Mouse (Mus musculus): Measurements from ENCODE around the gene Brk1.

The Brk1 gene

DNA sequence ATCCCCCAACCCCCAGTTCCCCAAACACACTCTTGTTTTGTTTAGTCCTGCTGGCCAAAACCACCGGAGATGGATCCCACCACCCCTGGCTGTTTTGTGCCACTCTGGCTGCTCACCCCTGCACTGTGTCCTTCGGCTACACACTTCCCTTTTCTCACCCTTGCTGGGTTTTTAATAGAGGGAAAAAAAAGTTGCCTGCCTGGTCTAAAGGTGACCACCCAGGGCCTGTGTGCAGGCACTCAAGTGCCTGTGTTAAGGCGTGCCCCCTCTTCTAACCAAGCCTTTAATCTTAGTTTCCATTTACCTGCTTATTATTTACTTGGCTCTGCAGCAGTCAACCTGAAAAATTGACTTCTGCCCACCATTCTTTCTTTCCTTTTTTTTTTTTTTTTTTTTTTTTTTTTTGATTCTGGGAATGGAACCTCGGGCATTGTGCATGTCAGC lies 45.6 kb downstream of the Brk1 start:
- Histone ChIP-seq H3K9me3 (ENCODE audit: low read length) (no peaks in the 10 kb centered on the region), H3K27me3 (ENCODE audit: insufficient read depth, low read length) (no peaks in the 10 kb centered on the region), H3K4me1 (replicated peaks; ENCODE audit: low read depth, low read length) (peaks cover 58% of the 10 kb centered on the region), H3K4me3 (replicated peaks; ENCODE audit: low read length) (no peak overlapping the region), H3K36me3 (ENCODE audit: insufficient read depth, low read length) (no peaks in the 10 kb centered on the region)
- TF ChIP-seq NANOG (IDR thresholded peaks at IDR 0.05; ENCODE audit: borderline replicate concordance, low read length): no peak
- no peak for TF ChIP-seq CTCF (conservative IDR thresholded peaks at IDR 0.05; ENCODE audit: low read length)
- TF ChIP-seq POU5F1 (IDR thresholded peaks at IDR 0.05; ENCODE audit: borderline replicate concordance, low read length): no peak

DNA sequence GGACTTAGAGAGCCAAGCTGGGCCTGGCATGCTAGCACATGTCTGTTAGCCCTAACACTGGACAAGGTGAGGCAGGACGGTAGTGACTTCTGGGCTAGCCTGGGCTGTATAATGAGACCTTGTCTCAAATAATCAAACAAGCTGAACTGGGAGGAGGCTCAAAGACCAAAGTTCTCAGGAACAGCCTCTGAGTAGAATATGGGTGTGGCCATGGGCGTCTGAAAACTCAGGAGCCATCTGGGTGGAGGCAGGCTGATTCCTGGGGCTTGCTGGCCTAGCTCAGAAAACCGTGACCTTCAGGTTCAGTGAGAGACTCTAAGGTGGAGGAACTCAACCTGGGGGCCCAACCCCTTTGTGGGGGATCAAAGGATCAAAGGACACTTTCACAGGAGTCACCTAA lies 47.1 kb downstream of the Brk1 start:
- Histone ChIP-seq H3K27me3 (ENCODE audit: insufficient read depth, low read length) (no peaks in the 10 kb centered on the region), H3K9me3 (ENCODE audit: low read length) (no peaks in the 10 kb centered on the region), H3K4me1 (replicated peaks; ENCODE audit: low read depth, low read length) (peaks cover 65% of the 10 kb centered on the region), H3K4me3 (replicated peaks; ENCODE audit: low read length) (no peak overlapping the region), H3K36me3 (ENCODE audit: insufficient read depth, low read length) (no peaks in the 10 kb centered on the region)
- TF ChIP-seq CTCF (conservative IDR thresholded peaks at IDR 0.05; ENCODE audit: low read length) (no peak), POU5F1 (IDR thresholded peaks at IDR 0.05; ENCODE audit: borderline replicate concordance, low read length) (no peak), NANOG (IDR thresholded peaks at IDR 0.05; ENCODE audit: borderline replicate concordance, low read length) (no peak)

DNA sequence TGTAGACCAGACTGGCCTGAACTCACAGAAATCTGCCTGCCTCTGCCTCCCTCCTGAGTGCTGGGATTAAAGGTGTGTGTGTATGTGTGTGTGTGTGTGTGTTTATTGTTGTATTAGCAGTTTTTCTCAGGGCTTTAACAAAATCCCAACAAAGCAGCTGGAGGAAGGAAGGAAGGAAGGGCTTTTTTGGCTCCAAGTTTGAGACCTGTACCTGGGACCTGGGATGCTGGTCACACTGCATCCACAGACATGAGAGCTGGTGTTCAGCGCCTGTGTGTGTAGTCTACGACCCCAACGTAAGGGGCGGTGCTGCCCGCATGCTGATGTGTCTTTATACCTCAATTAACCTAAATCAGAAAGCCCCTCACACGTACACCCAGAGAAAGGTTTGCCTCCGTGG lies 49.0 kb downstream of the Brk1 start:
- TF ChIP-seq POU5F1 (IDR thresholded peaks at IDR 0.05; ENCODE audit: borderline replicate concordance, low read length) (no peak), NANOG (IDR thresholded peaks at IDR 0.05; ENCODE audit: borderline replicate concordance, low read length) (no peak), CTCF (conservative IDR thresholded peaks at IDR 0.05; ENCODE audit: low read length) (no peak)
- H3K4me1 ChIP-seq (replicated peaks; ENCODE audit: low read depth, low read length): peaks cover 82% of the 10 kb centered on the region
- H3K4me3 ChIP-seq (replicated peaks; ENCODE audit: low read length): 0 out of 2 replicates have a peak overlapping the region, but pooled peaks have one; percentile 20
- no peaks in the 10 kb centered on the region for H3K36me3 ChIP-seq (ENCODE audit: insufficient read depth, low read length)
- H3K27me3 ChIP-seq (ENCODE audit: insufficient read depth, low read length): no peaks in the 10 kb centered on the region
- no peaks in the 10 kb centered on the region for H3K9me3 ChIP-seq (ENCODE audit: low read length)

DNA sequence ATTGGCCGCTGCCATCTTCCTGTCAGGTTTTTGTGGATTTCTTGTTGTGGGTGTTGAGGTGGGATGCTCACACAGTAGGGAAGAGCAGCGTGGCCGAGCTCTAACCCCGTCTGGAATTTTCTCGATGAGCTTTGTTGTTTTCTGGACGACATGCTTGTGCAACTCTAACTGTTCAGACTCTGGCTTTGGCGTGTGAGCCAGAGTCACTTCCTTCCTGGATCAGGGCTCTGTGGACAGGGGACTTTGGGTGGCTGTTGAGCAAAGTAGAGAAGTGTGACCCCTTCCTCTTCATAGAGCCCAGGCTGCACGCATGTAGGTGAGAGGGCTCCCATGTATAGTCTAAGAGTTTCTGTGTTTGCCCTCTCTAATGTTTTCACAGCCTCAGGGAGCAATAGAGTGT lies 49.5 kb downstream of the Brk1 start:
- no peaks in the 10 kb centered on the region for H3K36me3 ChIP-seq (ENCODE audit: insufficient read depth, low read length)
- H3K4me1 ChIP-seq (replicated peaks; ENCODE audit: low read depth, low read length): peaks cover 86% of the 10 kb centered on the region
- TF ChIP-seq POU5F1 (IDR thresholded peaks at IDR 0.05; ENCODE audit: borderline replicate concordance, low read length) (no peak), NANOG (IDR thresholded peaks at IDR 0.05; ENCODE audit: borderline replicate concordance, low read length) (no peak), CTCF (conservative IDR thresholded peaks at IDR 0.05; ENCODE audit: low read length) (no peak)
- 0 out of 2 replicates have a peak overlapping the region, but pooled peaks have one; percentile 20 for H3K4me3 ChIP-seq (replicated peaks; ENCODE audit: low read length)
- no peaks in the 10 kb centered on the region for H3K9me3 ChIP-seq (ENCODE audit: low read length)
- no peaks in the 10 kb centered on the region for H3K27me3 ChIP-seq (ENCODE audit: insufficient read depth, low read length)

DNA sequence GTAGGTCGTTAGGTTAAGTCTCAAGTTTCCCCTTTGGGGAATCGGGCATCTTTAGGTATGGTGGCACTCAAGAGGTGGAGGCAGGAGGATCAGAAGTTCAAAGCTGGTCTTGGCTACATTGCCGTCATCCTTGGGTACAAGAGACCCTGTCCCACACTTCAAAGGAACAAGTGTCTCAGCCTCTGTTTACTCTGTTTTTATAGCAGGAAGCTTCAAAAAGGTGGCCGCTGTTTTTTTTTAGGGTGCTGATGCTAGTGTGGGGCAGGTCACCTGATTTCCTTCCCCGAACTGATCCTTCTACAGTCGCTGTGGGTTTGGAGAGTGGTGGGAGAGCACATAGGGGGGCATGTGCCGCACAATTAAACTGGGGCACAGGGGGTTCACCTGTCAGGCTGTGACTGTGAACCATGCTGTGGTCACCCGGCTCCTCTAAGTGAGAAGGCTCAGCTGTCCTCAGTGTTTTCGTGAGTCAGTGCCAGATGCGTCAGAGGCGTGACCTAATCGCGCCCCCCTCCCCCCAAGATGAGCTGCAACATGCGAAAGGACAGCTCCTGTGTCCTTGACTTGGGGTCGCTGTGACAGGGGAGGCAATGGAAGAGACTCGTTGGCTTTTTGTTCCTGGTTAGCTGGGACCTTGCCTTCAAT lies 50.3 kb downstream of the Brk1 start:
- H3K27me3 ChIP-seq (ENCODE audit: insufficient read depth, low read length): no peaks in the 10 kb centered on the region
- no peak for TF ChIP-seq NANOG (IDR thresholded peaks at IDR 0.05; ENCODE audit: borderline replicate concordance, low read length)
- peaks cover 82% of the 10 kb centered on the region for H3K4me1 ChIP-seq (replicated peaks; ENCODE audit: low read depth, low read length)
- H3K4me3 ChIP-seq (replicated peaks; ENCODE audit: low read length): no peak overlapping the region
- no peaks in the 10 kb centered on the region for H3K9me3 ChIP-seq (ENCODE audit: low read length)
- no peaks in the 10 kb centered on the region for H3K36me3 ChIP-seq (ENCODE audit: insufficient read depth, low read length)

DNA sequence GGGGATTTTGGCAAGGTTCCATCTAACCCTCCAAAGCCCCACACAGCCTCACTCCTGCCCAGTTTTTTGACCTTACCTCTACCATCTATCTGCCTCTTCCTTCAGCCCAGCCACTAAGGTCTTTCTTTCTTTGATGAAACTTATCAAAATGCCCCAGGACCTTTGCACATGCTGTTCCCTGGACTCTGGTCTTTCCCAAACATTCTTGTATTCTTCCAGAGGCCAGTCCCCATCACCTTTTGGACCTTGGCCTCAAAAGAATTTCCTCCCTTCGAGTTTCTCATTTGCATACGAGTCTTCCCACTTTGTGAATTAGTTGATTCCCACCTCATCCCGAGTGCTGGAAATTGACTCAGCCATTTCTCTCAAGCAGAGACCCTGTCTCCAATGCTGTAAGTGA lies 50.9 kb downstream of the Brk1 start:
- Histone ChIP-seq H3K9me3 (ENCODE audit: low read length) (no peaks in the 10 kb centered on the region), H3K4me3 (replicated peaks; ENCODE audit: low read length) (no peak overlapping the region)
- TF ChIP-seq POU5F1 (IDR thresholded peaks at IDR 0.05; ENCODE audit: borderline replicate concordance, low read length): no peak
- TF ChIP-seq NANOG (IDR thresholded peaks at IDR 0.05; ENCODE audit: borderline replicate concordance, low read length): no peak
- no peak for TF ChIP-seq CTCF (conservative IDR thresholded peaks at IDR 0.05; ENCODE audit: low read length)

DNA sequence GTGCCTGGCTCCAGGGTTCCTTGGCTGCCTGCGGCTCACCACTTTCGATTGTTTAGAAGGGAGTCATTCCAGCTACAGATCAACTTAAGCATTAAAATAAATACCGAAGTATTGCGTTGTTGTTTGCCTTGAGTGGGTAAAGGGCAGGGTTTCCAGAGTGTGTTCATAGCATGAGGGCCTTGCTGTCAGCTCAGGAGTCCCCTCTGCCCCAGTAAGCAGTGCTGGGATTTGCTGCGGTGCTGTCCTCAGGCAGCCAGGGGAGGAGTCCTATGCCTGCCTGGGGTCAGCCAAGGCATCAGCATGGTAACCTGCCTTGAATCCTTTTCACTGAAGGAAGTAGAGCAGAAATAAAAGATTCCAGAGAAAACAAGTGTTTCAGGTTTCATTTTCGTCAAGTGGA lies 52.3 kb downstream of the Brk1 start:
- H3K36me3 ChIP-seq (ENCODE audit: insufficient read depth, low read length): no peaks in the 10 kb centered on the region

More for the DNA sequence above, 50.9 kb downstream of the Brk1 start:
- Histone ChIP-seq H3K27me3 (ENCODE audit: insufficient read depth, low read length) (no peaks in the 10 kb centered on the region), H3K4me1 (replicated peaks; ENCODE audit: low read depth, low read length) (peaks cover 82% of the 10 kb centered on the region), H3K36me3 (ENCODE audit: insufficient read depth, low read length) (no peaks in the 10 kb centered on the region)

DNA sequence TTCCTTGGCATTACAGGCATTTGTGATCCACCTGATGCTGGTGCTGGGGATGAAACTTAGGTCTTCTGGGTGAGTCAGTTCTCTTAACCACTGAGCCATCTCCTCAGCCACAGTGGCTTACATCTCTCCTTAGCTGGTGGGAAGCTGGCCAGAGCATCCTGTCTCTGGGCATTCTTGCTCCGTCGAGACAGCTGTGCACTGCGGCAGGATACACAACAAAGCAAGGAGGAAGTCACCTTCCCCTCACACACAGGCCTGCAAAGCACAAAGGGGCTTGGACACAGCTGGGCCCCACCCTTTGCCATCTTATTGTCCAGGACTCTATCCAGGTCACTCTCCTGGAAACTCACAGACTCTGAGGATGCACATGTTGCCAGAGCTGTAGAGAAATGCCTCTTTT lies 53.7 kb downstream of the Brk1 start:
- Histone ChIP-seq H3K9me3 (ENCODE audit: low read length) (no peaks in the 10 kb centered on the region), H3K27me3 (ENCODE audit: insufficient read depth, low read length) (no peaks in the 10 kb centered on the region), H3K4me1 (replicated peaks; ENCODE audit: low read depth, low read length) (peaks cover 79% of the 10 kb centered on the region), H3K4me3 (replicated peaks; ENCODE audit: low read length) (no peak overlapping the region), H3K36me3 (ENCODE audit: insufficient read depth, low read length) (no peaks in the 10 kb centered on the region)
- TF ChIP-seq POU5F1 (IDR thresholded peaks at IDR 0.05; ENCODE audit: borderline replicate concordance, low read length): no peak
- TF ChIP-seq NANOG (IDR thresholded peaks at IDR 0.05; ENCODE audit: borderline replicate concordance, low read length): no peak
- no peak for TF ChIP-seq CTCF (conservative IDR thresholded peaks at IDR 0.05; ENCODE audit: low read length)

More for the DNA sequence above, 52.3 kb downstream of the Brk1 start:
- H3K9me3 ChIP-seq (ENCODE audit: low read length): no peaks in the 10 kb centered on the region
- no peak overlapping the region for H3K4me3 ChIP-seq (replicated peaks; ENCODE audit: low read length)
- no peaks in the 10 kb centered on the region for H3K27me3 ChIP-seq (ENCODE audit: insufficient read depth, low read length)
- TF ChIP-seq NANOG (IDR thresholded peaks at IDR 0.05; ENCODE audit: borderline replicate concordance, low read length) (no peak), POU5F1 (IDR thresholded peaks at IDR 0.05; ENCODE audit: borderline replicate concordance, low read length) (no peak), CTCF (conservative IDR thresholded peaks at IDR 0.05; ENCODE audit: low read length) (no peak)
- H3K4me1 ChIP-seq (replicated peaks; ENCODE audit: low read depth, low read length): peaks cover 83% of the 10 kb centered on the region
